Mouse (Mus musculus): ENCODE measurements around the gene Gm10447.

- TF ChIP-seq CTCF (IDR thresholded peaks at IDR 0.05; ENCODE audit: extremely low read depth, insufficient read length, insufficient replicate concordance, low read depth, low read length) (no peak), POLR2A (IDR thresholded peaks at IDR 0.05; ENCODE audit: low read depth, low read length) (no peak)
Measured at GRCm38 (mm10) chr11:53436338-53436737, 20.6 kb downstream of the Gm10447 start.

Measured in small intestine, adult 2 months (tissue).